Mouse (Mus musculus) liver, adult 2 months (tissue): ENCODE data around the gene Celf6. TPM values are rescaled to one million over a fixed set of nuclear protein-coding genes. Genes with fewer than 3 reads are reported as not detected.
A peak's percentile ranks its signal among the peaks of the same experiment; 100 is the strongest.

ENCODE experiments used
- DNase-seq: peaks from one replicate; pipeline ENCODE4 v3.0.0-alpha.2; 2011; ENCODE audit warnings: low read depth, low spot score; ENCODE audit errors: extremely low read depth
- H3K27ac ChIP-seq: fragments of 200-500 bp; replicated peaks from 2 replicates; pipeline ENCODE4 v1.5.1; 2012; ENCODE audit warnings: low read depth, mild to moderate bottlenecking, control low read depth, inconsistent platforms, low read length; ENCODE audit not compliant: insufficient read depth
- H3K27me3 ChIP-seq: fragments of 200-500 bp; 2 replicates; pipeline ENCODE4 v1.6.1; 2012; ENCODE audit warnings: mild to moderate bottlenecking, moderate library complexity, low read length, inconsistent platforms; ENCODE audit not compliant: control insufficient read depth, insufficient read depth
- H3K36me3 ChIP-seq: fragments of 200-500 bp; 2 replicates; pipeline ENCODE4 v1.6.1; 2012; ENCODE audit warnings: low read length, inconsistent platforms; ENCODE audit not compliant: control insufficient read depth, insufficient read depth
- H3K4me1 ChIP-seq: fragments of 200-500 bp; 2 replicates; pipeline ENCODE4 v1.6.1; 2011; ENCODE audit warnings: low read length; ENCODE audit not compliant: control insufficient read depth, insufficient read depth
- H3K4me3 ChIP-seq: fragments of 200-500 bp; 2 replicates; pipeline ENCODE4 v1.5.1; 2011; ENCODE audit warnings: low read depth, mild to moderate bottlenecking, control low read depth, low read length, moderate library complexity; ENCODE audit not compliant: insufficient read depth
- H3K79me2 ChIP-seq: fragments of 200-500 bp; 2 replicates; pipeline ENCODE4 v1.6.1; 2012; ENCODE audit warnings: inconsistent platforms, mild to moderate bottlenecking, low read length, moderate library complexity; ENCODE audit not compliant: control insufficient read depth, insufficient read depth
- H3K9ac ChIP-seq: fragments of 200-500 bp; 2 replicates; pipeline ENCODE4 v1.6.1; 2012; ENCODE audit warnings: low read depth, mild to moderate bottlenecking, control low read depth, inconsistent platforms, low read length
- CTCF ChIP-seq: fragments of 200-500 bp; IDR thresholded peaks from 2 replicates; pipeline ENCODE4 v1.5.1; 2011; ENCODE audit warnings: low read depth, low read length, control low read depth
- POLR2A ChIP-seq: fragments of 200-500 bp; IDR thresholded peaks from 2 replicates; pipeline ENCODE4 v1.6.1; 2011; ENCODE audit warnings: low read length, control low read depth; ENCODE audit not compliant: insufficient read depth; ENCODE audit errors: extremely low read depth
- WGBS: fragments of 180-500 bp; shearing (Covaris S2); methylation state at CpG from one replicate; pipeline ENCODE4 v1.1.7; 2018; 5-methylcytosine and 5-hydroxymethylcytosine counted together
- polyA plus RNA-seq: library from polyadenylated mRNA; depleted of rRNA; stranded (reverse); fragments of >200 nt; gene quantifications from 2 replicates; pipeline ENCODE4 v1.2.3, GENCODE M21; 2012; rRNA removed
- total RNA-seq: library from RNA; depleted of rRNA; stranded (reverse); fragments of >200 nt; gene quantifications from 2 replicates; pipeline ENCODE4 v1.2.3, GENCODE M21; 2014; rRNA removed

The Celf6 gene
- not detected in 2 replicates for total RNA-seq
- not detected in 2 replicates for polyA plus RNA-seq

DNA sequence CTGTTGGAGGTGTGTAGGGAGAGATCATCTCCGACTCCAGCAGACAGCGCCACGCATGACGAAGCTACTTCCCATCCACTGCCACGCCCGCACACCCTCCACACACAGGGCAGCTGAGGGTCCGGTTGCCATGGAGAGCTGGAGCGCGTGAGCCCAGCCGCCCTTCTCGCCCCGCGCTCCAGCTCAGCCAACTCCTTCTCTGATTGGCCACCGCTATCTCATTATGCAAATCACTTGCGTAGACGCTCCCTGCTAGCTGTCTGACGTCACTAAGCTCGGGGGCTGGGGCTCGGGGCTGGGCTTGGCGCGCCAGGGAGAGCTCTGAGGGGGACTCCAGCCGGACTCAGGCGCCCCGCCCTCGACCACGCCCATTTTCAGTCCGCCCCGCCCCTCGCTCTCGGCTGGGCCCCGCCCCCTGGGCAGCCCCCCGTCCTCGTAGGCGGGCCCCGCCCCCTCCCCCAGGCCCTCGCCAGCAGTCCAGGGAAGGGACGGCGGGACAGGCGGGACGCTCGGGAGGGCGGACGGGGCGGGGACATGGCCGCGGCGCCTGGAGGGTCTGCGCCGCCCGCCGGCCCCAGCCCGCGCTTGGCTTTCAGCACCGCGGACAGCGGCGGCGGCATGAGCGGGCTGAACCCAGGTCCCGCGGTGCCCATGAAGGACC lies at the start of gene Celf6:
Gene Celf6 (plus strand): TSS at position 74 of the 661 bp plus-strand sequence.
- TF ChIP-seq CTCF (no peak), POLR2A (no peak)
- H3K79me2 ChIP-seq, result no peaks in the 10 kb centered on the region
- peak within 1 kb of the TSS; percentile 35; the same call in 1 of the 2 replicates for H3K4me3 ChIP-seq
- H3K9ac ChIP-seq, result no peak within 1 kb of the TSS
- no peak within 1 kb of the TSS for H3K27ac ChIP-seq
- H3K27me3 ChIP-seq, result peaks cover 26% of the 10 kb centered on the region
- peak; percentile 21 for DNase-seq
- no peaks in the 10 kb centered on the region; the same call in 1 of the 2 replicates for H3K4me1 ChIP-seq
- no peaks in the 10 kb centered on the region for H3K36me3 ChIP-seq
- 3% methylated on average over 58 of the region's 61 CpGs for WGBS

DNA sequence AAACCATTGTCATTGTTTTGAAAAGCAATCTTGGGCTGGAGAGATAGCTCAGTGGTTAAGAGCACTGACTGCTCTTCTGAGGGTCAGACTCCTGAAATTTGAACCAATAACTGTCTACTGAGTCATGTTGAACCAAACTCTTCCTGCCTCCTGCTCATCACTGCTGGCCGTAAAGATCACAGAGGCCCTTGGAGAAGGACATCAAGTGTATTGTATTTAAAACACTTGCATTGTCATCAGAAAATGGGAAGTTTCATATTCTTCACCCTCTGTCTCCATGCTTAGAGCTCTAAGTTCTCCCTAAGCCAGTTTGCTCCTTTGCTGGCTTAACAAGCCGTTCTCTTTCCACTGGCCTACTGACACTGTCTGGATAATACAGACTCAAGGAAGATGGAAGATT lies 49.4 kb upstream of the Celf6 start:
- Histone ChIP-seq H3K36me3 (no peaks in the 10 kb centered on the region), H3K4me1 (no peaks in the 10 kb centered on the region), H3K9ac (no peak overlapping the region), H3K27ac (no peak overlapping the region), H3K27me3 (no peaks in the 10 kb centered on the region), H3K79me2 (no peaks in the 10 kb centered on the region), H3K4me3 (no peak overlapping the region)
- no peak for DNase-seq
- WGBS, result 90% methylated on average over 2 of the region's 2 CpGs
- TF ChIP-seq POLR2A (no peak), CTCF (no peak)

DNA sequence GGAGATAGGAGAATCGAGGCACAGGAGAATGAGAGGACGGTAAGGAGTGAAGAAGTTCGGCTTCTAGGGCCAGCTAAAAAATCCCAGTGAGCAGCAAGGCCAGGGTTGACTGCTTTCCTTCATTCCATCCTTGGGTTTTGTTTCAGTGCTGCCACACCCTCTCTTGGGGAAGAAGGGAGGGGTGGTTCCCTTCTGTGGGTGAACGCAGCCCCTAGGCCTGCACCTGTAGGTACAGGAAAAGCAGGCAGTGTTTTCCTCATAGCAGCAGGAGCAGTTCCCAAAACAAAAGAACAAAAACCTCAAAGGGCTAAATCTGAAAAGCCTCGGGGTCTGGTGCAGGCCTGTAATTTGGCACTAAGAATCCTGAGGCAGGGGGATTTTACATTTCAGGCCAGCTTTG lies 46.1 kb upstream of the Celf6 start:
- no peak for DNase-seq
- Histone ChIP-seq H3K9ac (no peak overlapping the region), H3K27ac (no peak overlapping the region), H3K79me2 (no peaks in the 10 kb centered on the region), H3K4me3 (no peak overlapping the region), H3K27me3 (no peaks in the 10 kb centered on the region), H3K36me3 (no peaks in the 10 kb centered on the region), H3K4me1 (no peaks in the 10 kb centered on the region)
- WGBS, result 85% methylated on average over 5 of the region's 5 CpGs
- TF ChIP-seq CTCF (no peak), POLR2A (no peak)

DNA sequence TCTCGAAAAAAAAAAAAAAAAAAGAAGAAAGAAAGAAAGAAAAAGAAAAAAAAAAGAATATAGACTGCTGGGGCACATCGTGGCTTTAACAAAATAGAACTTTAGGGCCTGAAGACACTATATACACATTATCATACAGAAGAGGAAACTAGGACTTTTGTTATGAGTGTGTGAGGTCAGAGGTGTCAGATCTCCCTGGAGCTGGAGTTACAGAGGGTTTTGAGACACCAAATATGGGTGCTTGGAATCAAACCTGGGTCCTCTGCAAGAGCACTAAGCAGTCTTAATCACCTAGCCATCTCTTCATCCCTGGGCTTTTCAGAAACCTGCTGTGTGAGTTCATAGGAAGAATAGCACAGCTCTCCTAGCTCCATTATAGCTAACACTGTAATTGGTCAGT lies 44.3 kb upstream of the Celf6 start:
- peaks cover 3% of the 10 kb centered on the region for H3K4me1 ChIP-seq
- no peaks in the 10 kb centered on the region for H3K27me3 ChIP-seq
- no peaks in the 10 kb centered on the region for H3K79me2 ChIP-seq
- WGBS, result 80% methylated on average over 2 of the region's 2 CpGs
- peak overlapping the region; percentile 53; the same call in 1 of the 2 replicates for H3K27ac ChIP-seq
- no peak overlapping the region for H3K9ac ChIP-seq
- TF ChIP-seq CTCF, result no peak
- TF ChIP-seq POLR2A, result no peak
- no peaks in the 10 kb centered on the region for H3K36me3 ChIP-seq
- H3K4me3 ChIP-seq, result no peak overlapping the region
- DNase-seq, result no peak

DNA sequence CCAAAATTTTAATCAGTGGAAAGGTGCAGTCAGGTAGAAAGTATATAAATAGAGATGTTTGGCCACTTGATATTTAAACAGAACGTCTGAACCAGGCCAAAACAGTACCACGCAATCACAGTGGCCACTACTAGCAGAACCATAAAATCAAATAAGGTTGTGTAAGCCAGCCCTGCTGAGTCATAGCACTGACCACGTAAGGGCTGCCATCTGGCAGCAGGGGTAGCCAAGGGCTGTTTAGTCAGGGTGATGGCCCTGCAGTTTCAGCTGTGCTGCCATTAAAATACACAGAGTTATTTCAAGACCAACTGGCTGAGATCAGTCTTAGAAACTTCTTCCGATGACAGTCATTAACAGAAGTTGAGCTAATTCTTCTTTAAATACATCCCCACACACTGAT lies 43.8 kb upstream of the Celf6 start:
- H3K27ac ChIP-seq, result no peak overlapping the region; the same call in 1 of the 2 replicates
- H3K9ac ChIP-seq, result no peak overlapping the region
- H3K4me3 ChIP-seq, result no peak overlapping the region
- WGBS, result 22% methylated on average over 4 of the region's 4 CpGs
- H3K4me1 ChIP-seq, result peaks cover 3% of the 10 kb centered on the region
- H3K36me3 ChIP-seq, result no peaks in the 10 kb centered on the region
- DNase-seq, result peak; percentile 96
- H3K79me2 ChIP-seq, result no peaks in the 10 kb centered on the region
- no peak for TF ChIP-seq POLR2A
- no peak for TF ChIP-seq CTCF
- H3K27me3 ChIP-seq, result no peaks in the 10 kb centered on the region

DNA sequence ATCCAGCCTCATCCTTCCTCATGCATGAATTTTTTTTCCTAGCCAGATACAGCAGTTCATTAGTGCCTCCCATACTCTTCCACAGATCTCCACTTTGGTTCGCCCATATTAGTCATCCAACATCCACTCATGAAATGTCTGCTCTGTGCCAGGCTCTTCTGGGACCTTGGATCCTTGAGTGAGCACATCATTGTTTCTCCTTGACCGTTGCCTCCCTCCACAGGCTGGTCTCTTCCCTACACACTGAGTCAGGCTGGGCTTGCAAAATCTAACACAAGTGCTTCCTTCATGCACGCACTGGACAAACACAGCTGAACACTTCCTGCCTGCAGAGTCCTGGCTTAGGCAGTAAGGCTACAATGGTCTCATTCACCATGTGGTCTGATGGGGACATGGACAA lies 40.1 kb upstream of the Celf6 start:
- Histone ChIP-seq H3K36me3 (no peaks in the 10 kb centered on the region), H3K9ac (no peak overlapping the region), H3K4me3 (no peak overlapping the region), H3K27ac (no peak overlapping the region), H3K27me3 (no peaks in the 10 kb centered on the region), H3K4me1 (peaks cover 3% of the 10 kb centered on the region), H3K79me2 (no peaks in the 10 kb centered on the region; the same call in 1 of the 2 replicates)
- TF ChIP-seq POLR2A (no peak), CTCF (no peak)
- no peak for DNase-seq
- WGBS, result 70% methylated on average over 3 of the region's 3 CpGs
